Mouse (Mus musculus) layer of hippocampus, adult 8-10 months (tissue): ENCODE results near the gene Olfr782. TPM values are rescaled to one million over a fixed set of nuclear protein-coding genes. Genes with fewer than 3 reads are reported as not detected.
A peak's percentile ranks its signal among the peaks of the same experiment; 100 is the strongest.
"Not testable (repeated sequence)": the region's sequence is repeated elsewhere in the genome, so short reads cannot be mapped to it uniquely, and the experiment has no call there.

Experiments used
- DNase-seq, 2 experiments: peaks; one replicate each; pipeline ENCODE4 v3.0.0; 2022; ENCODE audit warnings: low spot score in 2 of 2
- total RNA-seq, 4 experiments: library from RNA; stranded (reverse); gene quantifications; 2 replicates each; pipeline ENCODE4 v1.2.4; 2022

Gene Olfr782
- total RNA-seq, result not detected

DNA sequence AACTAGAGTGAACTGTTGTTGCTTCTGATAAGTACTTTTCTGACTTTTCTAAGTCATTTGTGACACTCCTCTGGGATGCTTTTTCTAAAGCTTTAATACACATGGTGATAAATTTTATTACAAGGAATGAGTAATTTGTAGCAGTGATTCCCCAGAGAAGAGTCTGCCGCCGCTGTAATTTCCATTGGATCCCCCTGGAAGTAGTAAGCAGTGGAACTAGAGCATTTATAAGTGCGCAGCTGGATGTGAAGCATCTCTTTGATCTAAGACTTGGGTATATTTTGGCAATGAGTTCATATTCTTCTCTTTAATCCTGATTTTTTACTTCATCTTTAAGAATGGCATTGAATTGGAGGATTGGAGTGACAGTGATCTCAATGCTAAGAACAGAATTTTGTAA lies at the start of gene Olfr782:
TSS of gene Olfr782 (plus strand) at position 301 of the 400 bp plus-strand sequence.
- no peak for DNase-seq

DNA sequence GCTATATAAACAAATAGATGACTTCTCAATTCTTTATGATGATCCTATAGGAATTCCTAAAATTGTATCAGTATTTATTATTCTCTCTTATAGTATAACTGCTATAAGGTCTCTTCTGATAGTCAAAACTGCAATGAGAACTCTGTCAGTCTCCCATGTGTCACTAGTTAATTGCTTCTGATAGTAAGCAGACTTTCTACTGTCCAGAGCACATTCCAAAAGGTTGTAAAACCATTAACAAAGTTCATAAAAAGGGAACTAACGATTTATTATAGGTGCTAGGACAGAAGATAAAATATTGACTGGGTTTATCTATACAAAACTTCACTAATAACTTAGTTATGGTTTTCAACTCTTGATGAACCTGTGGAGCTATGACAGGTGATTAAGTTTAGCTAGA lies 35.7 kb upstream of the Olfr782 start:
- not testable (repeated sequence) for DNase-seq

DNA sequence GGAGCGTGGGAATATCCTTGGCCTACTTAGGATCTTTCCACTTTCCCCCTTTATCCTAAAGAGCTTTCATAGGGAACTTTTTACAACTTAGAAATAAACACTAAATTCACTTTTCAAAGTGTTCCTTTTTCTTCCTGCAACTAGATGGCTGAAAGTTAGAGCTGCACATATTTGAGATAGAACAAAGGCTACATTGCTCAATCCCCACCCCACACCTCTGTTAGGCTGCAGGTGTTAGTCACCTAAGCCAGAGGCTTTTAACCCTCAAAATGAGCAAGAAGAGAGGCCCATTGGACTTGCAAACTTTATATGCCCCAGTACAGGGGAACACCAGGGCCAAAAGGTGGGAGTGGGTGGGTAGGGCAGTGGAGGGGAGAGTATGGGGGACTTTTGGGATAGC lies 35.1 kb upstream of the Olfr782 start:
- not testable (repeated sequence) for DNase-seq

DNA sequence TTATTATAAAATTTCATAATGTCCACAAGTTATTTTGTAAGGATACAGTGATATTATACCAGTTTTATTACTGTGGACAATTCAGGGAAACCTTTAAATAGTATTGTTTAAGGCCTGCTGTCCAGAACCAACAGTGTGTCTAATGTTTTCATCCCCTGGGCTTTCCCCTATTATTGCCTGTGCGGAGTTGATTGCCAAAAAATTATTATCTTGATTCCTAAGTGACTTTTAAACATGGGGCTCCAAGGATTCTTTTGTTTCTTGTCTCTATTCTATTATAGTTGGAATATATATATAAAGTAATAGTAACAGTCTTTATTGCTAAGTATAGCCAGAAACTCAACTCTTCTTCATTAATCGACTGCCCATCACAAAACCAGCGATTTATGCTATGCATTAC lies 30.8 kb upstream of the Olfr782 start, which contains the start of gene Olfr780:
TSS of gene Olfr780 (plus strand) at position 301 of the 400 bp plus-strand sequence.
- no peak for DNase-seq

DNA sequence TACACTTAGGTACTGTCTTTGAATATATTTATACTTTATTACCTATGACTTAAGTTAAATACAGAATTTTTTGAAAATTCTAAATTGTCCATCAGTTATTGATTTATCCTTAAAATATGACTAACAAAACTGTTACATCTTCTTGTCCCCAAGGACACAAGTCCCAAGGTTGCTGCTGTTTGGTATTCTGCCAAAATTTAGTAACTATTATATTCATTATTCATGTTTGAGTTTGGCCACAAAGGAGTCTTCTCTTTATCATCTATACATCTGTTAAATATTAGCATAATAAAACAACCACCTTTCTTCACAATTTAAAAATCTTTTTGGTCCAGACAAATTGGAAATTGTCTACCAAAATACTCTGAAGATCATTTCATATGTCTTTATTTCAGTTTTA lies 20.1 kb upstream of the Olfr782 start, which contains the start of gene Olfr781:
TSS of gene Olfr781 (plus strand) at position 301 of the 400 bp plus-strand sequence.
- no peak for DNase-seq

DNA sequence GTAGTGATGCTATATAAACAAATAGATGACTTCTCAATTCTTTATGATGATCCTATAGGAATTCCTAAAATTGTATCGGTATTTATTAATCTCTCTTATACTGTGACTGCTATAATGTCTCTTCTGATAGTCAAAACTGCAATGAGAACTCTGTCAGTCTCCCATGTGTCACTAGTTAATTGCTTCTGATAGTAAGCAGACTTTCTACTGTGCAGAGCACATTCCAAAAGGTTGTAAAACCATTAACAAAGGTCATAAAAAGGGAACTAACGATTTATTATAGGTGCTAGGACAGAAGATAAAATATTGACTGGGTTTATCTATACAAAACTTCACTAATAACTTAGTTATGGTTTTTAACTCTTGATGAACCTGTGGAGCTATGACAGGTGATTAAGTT lies 3.8 kb downstream of the Olfr782 start:
- not testable (repeated sequence) for DNase-seq

DNA sequence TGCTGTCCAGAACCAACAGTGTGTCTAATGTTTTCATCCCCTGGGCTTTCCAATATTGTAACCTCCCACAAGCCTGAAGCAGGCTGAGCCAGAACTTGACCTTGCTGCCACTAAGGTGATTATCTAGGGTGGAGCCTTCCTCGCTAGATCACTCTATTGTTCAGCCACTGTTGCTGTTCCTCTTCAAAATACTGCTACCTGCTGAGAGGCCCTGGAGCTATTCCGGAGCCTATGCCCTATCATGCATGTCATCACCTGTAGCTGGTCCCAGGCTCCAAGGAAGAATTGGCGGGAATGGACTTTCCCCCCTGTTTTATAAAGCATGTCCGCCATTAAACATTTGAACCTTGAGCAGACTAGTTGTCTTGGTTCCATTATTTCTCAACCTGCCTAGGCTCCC lies 7.8 kb downstream of the Olfr782 start:
- DNase-seq, result not testable (repeated sequence)

DNA sequence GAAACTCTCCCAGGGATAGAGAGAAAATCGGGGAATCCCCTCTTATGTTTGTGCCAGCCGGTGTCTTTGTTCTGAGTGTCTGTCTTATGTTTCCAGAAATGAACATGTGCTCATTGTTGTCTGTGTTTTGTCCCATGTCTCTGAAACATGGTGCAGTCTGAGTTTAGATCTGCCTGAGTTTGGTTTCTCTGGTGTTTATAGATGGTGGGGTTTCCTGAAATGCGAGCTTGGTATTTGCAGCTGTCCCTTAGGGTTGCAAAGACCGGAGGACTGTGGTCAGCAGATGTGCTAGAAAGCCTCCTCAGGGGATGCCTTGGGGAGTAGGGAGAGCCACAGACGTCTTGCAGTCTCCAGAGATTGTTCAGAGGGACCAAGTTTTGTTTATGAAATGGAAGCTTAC lies 8.7 kb downstream of the Olfr782 start:
- DNase-seq, result peak; percentile 7 to 22

DNA sequence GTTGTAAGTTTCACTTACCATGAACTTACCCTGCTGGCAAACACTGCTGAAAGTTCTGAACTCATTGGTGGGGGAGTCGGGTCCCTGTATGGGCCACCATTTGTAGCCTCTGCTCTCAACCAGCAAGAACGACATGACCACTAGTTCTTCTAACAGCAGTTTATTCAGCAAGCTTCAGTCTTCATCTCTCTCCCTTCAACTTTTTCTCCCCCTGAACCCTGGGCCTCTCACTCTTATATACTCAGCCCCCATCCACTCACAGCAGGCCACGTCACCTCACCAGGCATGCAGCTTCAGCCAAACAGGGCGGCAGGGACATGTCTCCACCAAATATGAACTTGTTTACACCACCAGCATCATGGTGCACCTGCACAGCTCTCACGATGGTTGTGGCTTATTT lies 25.4 kb downstream of the Olfr782 start:
- not testable (repeated sequence) for DNase-seq

DNA sequence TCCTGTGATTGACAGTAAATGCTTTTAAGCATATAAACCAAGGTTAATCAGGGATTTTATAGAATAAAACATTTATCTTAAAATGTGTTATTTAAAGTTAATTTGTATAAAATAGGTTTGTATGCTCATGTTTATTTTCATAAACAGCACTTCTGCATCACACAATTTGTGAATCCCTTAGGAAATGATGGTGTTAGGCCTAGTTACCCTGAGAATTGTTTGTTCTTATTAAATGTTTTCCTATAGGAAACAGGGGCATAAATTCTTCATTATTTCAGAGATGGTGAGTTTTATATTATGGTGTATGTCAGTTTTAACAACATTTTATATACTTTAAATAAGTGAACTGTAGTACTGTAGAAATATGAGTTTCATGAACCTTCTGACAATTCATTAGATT lies 35.1 kb downstream of the Olfr782 start, which contains the start of gene Olfr784:
TSS of gene Olfr784 (plus strand) at position 301 of the 400 bp plus-strand sequence.
- DNase-seq, result no peak

DNA sequence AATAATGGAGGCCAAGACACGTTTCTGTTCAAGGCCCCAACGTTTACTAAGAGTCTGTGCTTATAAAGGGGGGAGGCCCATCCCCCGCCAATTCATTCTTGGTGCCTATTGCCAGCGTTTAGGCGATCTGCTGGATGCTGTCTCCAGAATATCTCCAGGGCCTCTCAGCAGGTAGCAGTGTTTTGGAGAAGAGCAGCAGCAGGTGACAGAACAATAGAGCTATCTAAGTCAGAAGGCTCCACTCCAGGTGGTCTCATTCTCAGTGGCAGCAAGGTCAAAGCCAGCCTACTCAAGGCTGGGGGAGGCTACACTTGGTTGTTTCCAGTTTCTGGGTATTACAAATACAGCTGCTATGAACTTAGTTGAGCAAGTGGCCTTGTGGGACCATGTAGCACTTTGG lies 52.2 kb downstream of the Olfr782 start:
- DNase-seq, result no peak

Other genes with a start within 250 kb of the Olfr782 start
- gene Olfr768, start 249.5 kb upstream of the Olfr782 start, total RNA-seq, result not detected
- gene Olfr769, start 231.0 kb upstream of the Olfr782 start, total RNA-seq, result not detected
- gene Olfr770, start 209.9 kb upstream of the Olfr782 start, total RNA-seq, result not detected
- gene Olfr771, start 184.1 kb upstream of the Olfr782 start, total RNA-seq, result not detected
- gene Olfr772, start 170.9 kb upstream of the Olfr782 start, total RNA-seq, result not detected
- gene Olfr773, start 161.4 kb upstream of the Olfr782 start, total RNA-seq, result not detected
- not detected for gene Olfr774, start 112.6 kb upstream of the Olfr782 start, total RNA-seq
- under 1 TPM in 1 of 4 experiments, not detected in 3; 0.12 TPM for gene Olfr775, start 100.4 kb upstream of the Olfr782 start, total RNA-seq
- not detected for gene Olfr776, start 89.7 kb upstream of the Olfr782 start, total RNA-seq
- not detected for gene Olfr777, start 77.4 kb upstream of the Olfr782 start, total RNA-seq
- gene Olfr780, start 30.7 kb upstream of the Olfr782 start, total RNA-seq, result not detected
- not detected for gene Olfr781, start 20.0 kb upstream of the Olfr782 start, total RNA-seq
- under 1 TPM in 3 of 4 experiments, not detected in 1; 0.14 to 0.23 (median 0.22) TPM for gene Olfr784, start 35.2 kb downstream of the Olfr782 start, total RNA-seq
- gene Olfr785, start 56.6 kb downstream of the Olfr782 start, total RNA-seq, result not detected
- not detected for gene Olfr786, start 78.5 kb downstream of the Olfr782 start, total RNA-seq
- gene Olfr787, start 113.0 kb downstream of the Olfr782 start, total RNA-seq, result not detected
- gene Olfr788, start 122.1 kb downstream of the Olfr782 start, total RNA-seq, result not detected
- not detected for gene Olfr789, start 135.9 kb downstream of the Olfr782 start, total RNA-seq
- gene Olfr790, start 149.6 kb downstream of the Olfr782 start, total RNA-seq, result not detected
- gene Olfr791, start 172.9 kb downstream of the Olfr782 start, total RNA-seq, result not detected
- not detected for gene Olfr792, start 190.3 kb downstream of the Olfr782 start, total RNA-seq
- not detected for gene Olfr794, start 218.8 kb downstream of the Olfr782 start, total RNA-seq